Mouse (Mus musculus): ENCODE measurements around the gene 1700023F06Rik.

GRCm38 (mm10) chr11:103170494-103171285 is 37.7 kb downstream of the 1700023F06Rik start, which contains the start of gene Fmnl1:
- TF ChIP-seq TAL1 (IDR thresholded peaks at IDR 0.05; ENCODE audit: low read length) (no peak), GATA1 (IDR thresholded peaks at IDR 0.05; ENCODE audit: low read length) (no peak)
